Mouse (Mus musculus): Measurements from ENCODE around the gene Tmco1. TPM values are rescaled to one million over a fixed set of nuclear protein-coding genes. Genes with fewer than 3 reads are reported as not detected.

The Tmco1 gene
- polyA plus RNA-seq, 1 experiment from 2014 or later, result 79.7 TPM

- Histone ChIP-seq H3K9me3 (ENCODE audit: control insufficient read depth, low read length) (no peaks in the 10 kb centered on the region), H3K4me3 (replicated peaks; ENCODE audit: low read length) (no peak overlapping the region), H3K4me1 (replicated peaks; ENCODE audit: control insufficient read depth, insufficient read depth, low read length) (peaks cover 9% of the 10 kb centered on the region), H3K27me3 (replicated peaks; ENCODE audit: control insufficient read depth, insufficient read depth, low read length) (no peaks in the 10 kb centered on the region), H3K27ac (ENCODE audit: low read length) (no peak overlapping the region), H3K9ac (replicated peaks; ENCODE audit: low read depth, low read length) (no peak overlapping the region), H3K4me2 (ENCODE audit: low read length) (no peak overlapping the region), H3K36me3 (ENCODE audit: control insufficient read depth, insufficient read depth) (peaks cover 3% of the 10 kb centered on the region; the same call in 1 of the 2 replicates)
- no peak for ATAC-seq
These were observed 4.2 kb downstream of the Tmco1 start for GRCm38 (mm10) chr1:167312367-167312766.

- Histone ChIP-seq H3K4me3 (replicated peaks; ENCODE audit: low read length) (no peak overlapping the region), H3K4me1 (replicated peaks; ENCODE audit: control insufficient read depth, insufficient read depth, low read length) (peaks cover 6% of the 10 kb centered on the region), H3K9me3 (ENCODE audit: control insufficient read depth, low read length) (no peaks in the 10 kb centered on the region), H3K9ac (replicated peaks; ENCODE audit: low read depth, low read length) (no peak overlapping the region), H3K27me3 (replicated peaks; ENCODE audit: control insufficient read depth, insufficient read depth, low read length) (no peaks in the 10 kb centered on the region), H3K27ac (ENCODE audit: low read length) (no peak overlapping the region), H3K4me2 (ENCODE audit: low read length) (no peak overlapping the region), H3K36me3 (ENCODE audit: control insufficient read depth, insufficient read depth) (peaks cover 3% of the 10 kb centered on the region; the same call in 1 of the 2 replicates)
- ATAC-seq, result no peak
- WGBS, result 93% methylated on average over 4 of the region's 4 CpGs
These were observed 5.0 kb downstream of the Tmco1 start for GRCm38 (mm10) chr1:167313220-167313619.

- no peak overlapping the region for H3K4me2 ChIP-seq (ENCODE audit: low read length)
- ATAC-seq, result no peak
- H3K9me3 ChIP-seq (ENCODE audit: control insufficient read depth, low read length), result no peaks in the 10 kb centered on the region
- no peaks in the 10 kb centered on the region for H3K4me1 ChIP-seq (replicated peaks; ENCODE audit: control insufficient read depth, insufficient read depth, low read length)
- H3K27me3 ChIP-seq (replicated peaks; ENCODE audit: control insufficient read depth, insufficient read depth, low read length), result no peaks in the 10 kb centered on the region
- H3K9ac ChIP-seq (replicated peaks; ENCODE audit: low read depth, low read length), result no peak overlapping the region
- WGBS, result 97% methylated on average over 6 of the region's 6 CpGs
- H3K36me3 ChIP-seq (ENCODE audit: control insufficient read depth, insufficient read depth), result peaks cover 33% of the 10 kb centered on the region
- H3K27ac ChIP-seq (ENCODE audit: low read length), result no peak overlapping the region
- H3K4me3 ChIP-seq (replicated peaks; ENCODE audit: low read length), result no peak overlapping the region
These were observed 13.5 kb downstream of the Tmco1 start for GRCm38 (mm10) chr1:167321691-167322090.

- H3K9me3 ChIP-seq (ENCODE audit: control insufficient read depth, low read length), result no peaks in the 10 kb centered on the region
- 94% methylated on average over 6 of the region's 6 CpGs for WGBS
- ATAC-seq, result no peak
- H3K9ac ChIP-seq (replicated peaks; ENCODE audit: low read depth, low read length), result no peak overlapping the region
- H3K36me3 ChIP-seq (ENCODE audit: control insufficient read depth, insufficient read depth), result peaks cover 33% of the 10 kb centered on the region
- H3K27me3 ChIP-seq (replicated peaks; ENCODE audit: control insufficient read depth, insufficient read depth, low read length), result no peaks in the 10 kb centered on the region
- no peaks in the 10 kb centered on the region for H3K4me1 ChIP-seq (replicated peaks; ENCODE audit: control insufficient read depth, insufficient read depth, low read length)
- H3K4me2 ChIP-seq (ENCODE audit: low read length), result no peak overlapping the region
- no peak overlapping the region for H3K27ac ChIP-seq (ENCODE audit: low read length)
- no peak overlapping the region for H3K4me3 ChIP-seq (replicated peaks; ENCODE audit: low read length)
These were observed 20.6 kb downstream of the Tmco1 start for GRCm38 (mm10) chr1:167328776-167329175.

GRCm38 (mm10) chr1:167331106-167331505 is 22.9 kb downstream of the Tmco1 start:
- Histone ChIP-seq H3K4me1 (replicated peaks; ENCODE audit: control insufficient read depth, insufficient read depth, low read length) (no peaks in the 10 kb centered on the region), H3K9ac (replicated peaks; ENCODE audit: low read depth, low read length) (no peak overlapping the region), H3K9me3 (ENCODE audit: control insufficient read depth, low read length) (no peaks in the 10 kb centered on the region), H3K27me3 (replicated peaks; ENCODE audit: control insufficient read depth, insufficient read depth, low read length) (no peaks in the 10 kb centered on the region), H3K27ac (ENCODE audit: low read length) (no peak overlapping the region), H3K4me3 (replicated peaks; ENCODE audit: low read length) (no peak overlapping the region), H3K36me3 (ENCODE audit: control insufficient read depth, insufficient read depth) (peaks cover 29% of the 10 kb centered on the region), H3K4me2 (ENCODE audit: low read length) (no peak overlapping the region)
- ATAC-seq, result no peak
- WGBS, result 95% methylated on average over 8 of the region's 8 CpGs

- Histone ChIP-seq H3K27ac (ENCODE audit: low read length) (no peak overlapping the region), H3K4me3 (replicated peaks; ENCODE audit: low read length) (no peak overlapping the region), H3K36me3 (ENCODE audit: control insufficient read depth, insufficient read depth) (peaks cover 11% of the 10 kb centered on the region), H3K4me2 (ENCODE audit: low read length) (no peak overlapping the region), H3K27me3 (replicated peaks; ENCODE audit: control insufficient read depth, insufficient read depth, low read length) (no peaks in the 10 kb centered on the region), H3K9me3 (ENCODE audit: control insufficient read depth, low read length) (no peaks in the 10 kb centered on the region), H3K9ac (replicated peaks; ENCODE audit: low read depth, low read length) (no peak overlapping the region), H3K4me1 (replicated peaks; ENCODE audit: control insufficient read depth, insufficient read depth, low read length) (peaks cover 11% of the 10 kb centered on the region; the same call in 1 of the 2 replicates)
- 92% methylated on average over 3 of the region's 3 CpGs for WGBS
- ATAC-seq, result no peak
These were observed 28.2 kb downstream of the Tmco1 start for GRCm38 (mm10) chr1:167336398-167336797.

- Histone ChIP-seq H3K36me3 (ENCODE audit: control insufficient read depth, insufficient read depth) (peaks cover 6% of the 10 kb centered on the region), H3K4me2 (ENCODE audit: low read length) (no peak overlapping the region)
- WGBS, result 25% methylated on average over 12 of the region's 12 CpGs
These were observed 29.4 kb downstream of the Tmco1 start for GRCm38 (mm10) chr1:167337463-167338095.

GRCm38 (mm10) chr1:167339177-167339781 is 31.1 kb downstream of the Tmco1 start:
- no peaks in the 10 kb centered on the region for H3K27me3 ChIP-seq (replicated peaks; ENCODE audit: control insufficient read depth, insufficient read depth, low read length)
- no peaks in the 10 kb centered on the region for H3K9me3 ChIP-seq (ENCODE audit: control insufficient read depth, low read length)
- H3K27ac ChIP-seq (ENCODE audit: low read length), result no peak overlapping the region
- no peaks in the 10 kb centered on the region for H3K36me3 ChIP-seq (ENCODE audit: control insufficient read depth, insufficient read depth)
- peak; percentile 54; the same call in 1 of the 2 replicates for ATAC-seq
- H3K4me3 ChIP-seq (replicated peaks; ENCODE audit: low read length), result no peak overlapping the region
- 48% methylated on average over 8 of the region's 9 CpGs for WGBS
- peaks cover 11% of the 10 kb centered on the region; the same call in 1 of the 2 replicates for H3K4me1 ChIP-seq (replicated peaks; ENCODE audit: control insufficient read depth, insufficient read depth, low read length)
- no peak overlapping the region for H3K4me2 ChIP-seq (ENCODE audit: low read length)
- no peak overlapping the region for H3K9ac ChIP-seq (replicated peaks; ENCODE audit: low read depth, low read length)

More at GRCm38 (mm10) chr1:167337463-167338095, 29.4 kb downstream of the Tmco1 start:
- Histone ChIP-seq H3K4me1 (replicated peaks; ENCODE audit: control insufficient read depth, insufficient read depth, low read length) (peaks cover 11% of the 10 kb centered on the region; the same call in 1 of the 2 replicates), H3K9ac (replicated peaks; ENCODE audit: low read depth, low read length) (no peak overlapping the region), H3K4me3 (replicated peaks; ENCODE audit: low read length) (no peak overlapping the region), H3K9me3 (ENCODE audit: control insufficient read depth, low read length) (no peaks in the 10 kb centered on the region), H3K27me3 (replicated peaks; ENCODE audit: control insufficient read depth, insufficient read depth, low read length) (no peaks in the 10 kb centered on the region), H3K27ac (ENCODE audit: low read length) (no peak overlapping the region)
- ATAC-seq, result peak; percentile 66; the same call in 1 of the 2 replicates

- Histone ChIP-seq H3K4me1 (replicated peaks; ENCODE audit: control insufficient read depth, insufficient read depth, low read length) (peaks cover 11% of the 10 kb centered on the region; the same call in 1 of the 2 replicates), H3K9ac (replicated peaks; ENCODE audit: low read depth, low read length) (peak overlapping the region; percentile 59), H3K9me3 (ENCODE audit: control insufficient read depth, low read length) (no peaks in the 10 kb centered on the region), H3K36me3 (ENCODE audit: control insufficient read depth, insufficient read depth) (no peaks in the 10 kb centered on the region), H3K27ac (ENCODE audit: low read length) (no peak overlapping the region), H3K4me3 (replicated peaks; ENCODE audit: low read length) (peak overlapping the region; percentile 47), H3K27me3 (replicated peaks; ENCODE audit: control insufficient read depth, insufficient read depth, low read length) (no peaks in the 10 kb centered on the region), H3K4me2 (ENCODE audit: low read length) (peak overlapping the region; percentile 81)
- 1% methylated on average over 47 of the region's 47 CpGs for WGBS
- ATAC-seq, result no peak
These were observed 32.1 kb downstream of the Tmco1 start for GRCm38 (mm10) chr1:167340111-167340787.

All from forebrain, embryonic 16.5 days (tissue).